Mouse (Mus musculus): ENCODE measurements around the gene Bmp6. TPM values are rescaled to one million over a fixed set of nuclear protein-coding genes. Genes with fewer than 3 reads are reported as not detected.

Bmp6 gene
- total RNA-seq, 2 experiments from 2014 or later: 8.7 to 9.2 TPM

GRCm38 (mm10) chr13:38511979-38512378 lies 167.1 kb downstream of the Bmp6 start:
- no peak for DNase-seq (ENCODE audit: low spot score in 2 of 2)

DNA sequence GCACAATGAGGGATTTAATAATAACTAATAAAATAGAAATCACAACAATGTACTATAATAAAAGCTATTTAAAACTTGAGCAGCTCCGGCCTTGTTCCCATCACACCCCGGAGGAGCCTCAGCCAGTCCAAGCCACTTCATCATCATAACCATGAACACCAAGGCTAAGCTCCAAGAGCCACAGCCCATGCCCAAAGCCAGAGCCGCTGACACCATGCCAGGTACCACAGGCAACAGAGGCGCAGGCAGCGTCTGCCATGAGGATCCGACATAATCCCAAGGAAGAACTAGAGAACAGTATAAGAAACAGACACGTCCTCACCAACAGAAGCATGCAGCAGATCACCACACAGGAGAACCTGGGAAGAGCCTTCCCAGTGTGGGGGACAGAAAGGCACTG lies 169.0 kb downstream of the Bmp6 start:
- no peak for DNase-seq (ENCODE audit: low spot score in 2 of 2)

DNA sequence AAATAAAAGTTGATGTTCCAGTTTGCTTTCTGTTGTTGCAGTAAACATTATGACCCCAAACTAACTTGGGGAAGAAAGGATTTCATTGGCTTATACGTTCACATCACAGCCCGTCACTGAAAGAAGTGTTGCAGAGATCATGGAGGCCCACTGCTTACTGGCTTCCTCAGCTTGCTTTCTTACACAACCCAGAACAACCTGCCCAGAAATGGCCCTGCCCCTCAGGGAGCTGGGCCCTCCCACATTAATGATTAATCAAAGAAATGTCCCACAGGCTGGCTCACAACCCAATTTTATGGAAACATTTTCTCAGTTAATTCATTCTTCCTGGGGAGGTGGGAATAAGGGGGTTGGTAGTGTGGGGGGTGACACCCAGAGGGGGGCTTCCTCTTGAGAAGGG lies 170.5 kb downstream of the Bmp6 start:
- no peak for DNase-seq (ENCODE audit: low spot score in 2 of 2)

- DNase-seq (ENCODE audit: low spot score in 2 of 2): no peak
Observed at GRCm38 (mm10) chr13:38515845-38516244, 170.9 kb downstream of the Bmp6 start.

DNA sequence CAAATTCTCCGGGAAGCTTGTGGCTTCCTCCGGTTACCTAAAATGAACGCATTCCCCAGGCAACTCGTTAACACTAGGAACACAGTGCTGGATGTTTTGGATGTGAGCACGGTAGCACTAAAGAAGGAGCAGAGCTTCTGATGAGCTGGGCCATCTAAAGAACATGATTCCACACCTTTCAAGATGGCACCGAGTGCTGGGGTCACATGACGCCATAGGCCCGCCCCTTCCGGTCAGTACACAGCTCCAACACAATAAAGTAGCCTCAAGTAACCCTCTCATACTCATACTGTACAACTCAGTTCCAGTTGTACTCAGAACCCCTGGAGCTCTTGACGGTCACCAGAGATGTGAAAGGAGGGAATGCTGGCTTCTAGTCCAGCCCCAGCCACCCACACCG lies 171.7 kb downstream of the Bmp6 start:
- DNase-seq (ENCODE audit: low spot score in 2 of 2): no peak

DNA sequence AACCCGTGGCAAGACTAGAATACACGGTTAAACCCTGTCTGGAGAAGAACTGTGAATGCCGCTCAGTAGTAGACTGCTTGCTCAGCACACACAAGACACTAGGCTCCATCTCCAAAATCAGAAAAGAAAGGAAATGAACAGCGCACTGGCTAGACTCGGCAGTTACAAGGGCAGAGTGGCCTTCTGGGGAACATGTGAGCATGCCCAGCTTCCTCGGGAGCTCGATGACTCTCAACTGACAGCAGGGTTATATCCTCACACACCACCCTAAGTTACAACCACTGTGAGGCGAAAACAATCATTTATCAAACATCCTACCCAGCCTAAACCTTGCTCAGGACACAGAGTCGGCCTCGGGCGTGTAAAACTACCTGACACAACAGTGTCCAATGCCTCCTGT lies 175.4 kb downstream of the Bmp6 start:
- DNase-seq (ENCODE audit: low spot score in 2 of 2): no peak

- no peak for DNase-seq (ENCODE audit: low spot score in 2 of 2)
Observed at GRCm38 (mm10) chr13:38522056-38522654, 177.2 kb downstream of the Bmp6 start.

DNA sequence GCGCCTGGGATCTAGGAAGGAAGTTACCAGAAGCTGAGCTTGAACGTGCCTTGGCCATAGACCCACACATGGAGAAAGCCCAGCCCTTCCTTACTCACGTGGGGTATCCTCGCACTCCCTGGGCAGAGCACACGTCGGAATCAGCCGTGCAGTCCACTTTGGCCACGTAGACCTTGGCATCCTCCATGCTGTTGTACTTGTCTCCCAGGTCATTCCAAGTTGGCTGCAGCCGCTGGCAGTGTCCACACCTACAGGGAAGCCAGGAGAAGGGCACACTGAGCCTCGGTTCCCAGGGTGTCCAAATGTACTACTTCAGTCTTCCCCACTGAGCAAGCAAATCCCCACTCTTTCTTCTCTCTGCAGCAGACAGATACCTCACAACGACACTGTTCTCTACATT lies 178.3 kb downstream of the Bmp6 start:
- no peak for DNase-seq (ENCODE audit: low spot score in 2 of 2)

- no peak for DNase-seq (ENCODE audit: low spot score in 2 of 2)
Observed at GRCm38 (mm10) chr13:38525261-38525660, 180.4 kb downstream of the Bmp6 start.

- DNase-seq (ENCODE audit: low spot score in 2 of 2): no peak
Observed at GRCm38 (mm10) chr13:38526116-38526515, 181.2 kb downstream of the Bmp6 start.

DNA sequence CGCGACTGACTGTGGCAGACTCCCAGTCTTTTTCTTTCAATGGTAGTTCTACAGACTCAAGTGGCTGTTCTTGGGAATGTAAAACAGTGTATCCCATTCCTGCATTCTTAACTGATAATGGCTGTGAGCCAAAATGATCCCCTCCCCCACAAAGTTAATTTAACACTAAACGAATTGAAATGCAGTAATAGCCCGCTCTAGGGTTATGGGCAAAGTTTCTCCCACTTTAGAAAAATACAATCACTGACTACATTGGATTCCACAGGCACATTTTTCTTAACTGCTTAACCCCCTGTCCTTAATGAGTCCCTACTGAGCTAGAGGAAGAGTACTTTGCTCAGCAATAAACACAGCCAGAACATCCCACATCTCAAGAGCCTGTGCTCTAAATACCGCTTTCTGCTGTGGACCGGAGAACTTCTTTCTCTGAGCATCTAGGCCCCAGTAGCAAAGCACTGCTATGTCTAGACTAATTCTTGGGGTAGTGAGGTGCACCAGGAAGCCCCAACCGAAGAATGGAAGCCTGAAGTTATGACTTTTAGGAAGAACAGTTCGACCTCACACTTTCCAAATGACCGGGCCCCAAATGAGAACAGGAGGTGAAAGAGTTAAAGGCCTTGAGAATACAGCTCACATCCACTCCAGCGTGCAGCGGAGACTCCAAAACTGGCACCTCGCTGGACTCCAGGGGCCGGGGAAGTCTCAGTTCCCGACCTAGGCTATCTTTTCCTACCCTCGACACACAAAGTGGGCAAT lies 182.3 kb downstream of the Bmp6 start:
- DNase-seq (ENCODE audit: low spot score in 2 of 2): no peak

GRCm38 (mm10) chr13:38527797-38528650 lies 183.1 kb downstream of the Bmp6 start:
- peak; percentile 78 to 84 for DNase-seq (ENCODE audit: low spot score in 2 of 2)

GRCm38 (mm10) chr13:38528687-38529294 lies 183.9 kb downstream of the Bmp6 start, which contains the start of gene Txndc5:
Gene Txndc5 (minus strand): TSS chr13:38528824.
- DNase-seq (ENCODE audit: low spot score in 2 of 2): no peak

DNA sequence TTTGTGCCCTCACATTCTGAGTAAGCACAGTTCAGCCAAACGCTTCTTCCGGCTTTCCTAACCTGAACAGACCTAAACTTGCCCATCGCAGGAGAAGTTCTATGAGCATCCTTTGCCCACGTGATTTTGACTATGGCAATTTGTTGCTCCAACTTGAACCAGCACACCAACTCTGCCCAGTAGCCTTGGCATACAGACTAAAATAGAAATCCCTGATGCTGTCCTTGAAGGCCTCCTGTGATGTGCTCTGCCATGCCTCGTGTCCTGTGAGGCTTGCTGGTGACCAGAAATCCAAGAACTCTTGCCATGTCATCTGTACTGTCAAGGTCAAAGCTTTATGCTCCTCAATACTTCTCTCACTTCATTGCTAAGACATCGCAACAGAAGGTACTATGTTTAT lies 184.7 kb downstream of the Bmp6 start:
- no peak for DNase-seq (ENCODE audit: low spot score in 2 of 2)

DNA sequence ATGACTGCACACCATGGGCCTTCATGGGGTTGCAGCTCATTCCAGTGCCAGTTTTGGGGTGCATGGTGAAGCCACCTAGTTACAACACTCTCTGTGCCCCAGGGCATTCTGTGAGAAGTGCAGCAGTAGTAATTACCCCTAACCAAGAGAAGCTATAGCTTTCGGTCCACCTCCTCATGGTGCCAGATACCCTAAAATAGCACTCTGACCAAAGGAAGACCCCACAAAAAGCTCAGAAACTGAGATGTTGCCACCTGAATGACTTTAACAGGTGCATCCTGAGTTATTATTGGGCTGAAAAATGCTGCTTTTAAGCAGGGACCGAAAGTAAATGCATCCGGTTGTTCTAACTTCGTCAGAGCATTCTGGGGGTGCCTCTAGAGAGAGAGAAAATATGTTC lies 186.6 kb downstream of the Bmp6 start:
- DNase-seq (ENCODE audit: low spot score in 2 of 2): no peak

GRCm38 (mm10) chr13:38533461-38533860 lies 188.6 kb downstream of the Bmp6 start:
- DNase-seq (ENCODE audit: low spot score in 2 of 2): no peak

- no peak for DNase-seq (ENCODE audit: low spot score in 2 of 2)
Observed at GRCm38 (mm10) chr13:38534016-38534415, 189.1 kb downstream of the Bmp6 start.

- DNase-seq (ENCODE audit: low spot score in 2 of 2): no peak
Observed at GRCm38 (mm10) chr13:38534731-38535130, 189.8 kb downstream of the Bmp6 start.

GRCm38 (mm10) chr13:38537521-38537920 lies 192.6 kb downstream of the Bmp6 start:
- DNase-seq (ENCODE audit: low spot score in 2 of 2): no peak

DNA sequence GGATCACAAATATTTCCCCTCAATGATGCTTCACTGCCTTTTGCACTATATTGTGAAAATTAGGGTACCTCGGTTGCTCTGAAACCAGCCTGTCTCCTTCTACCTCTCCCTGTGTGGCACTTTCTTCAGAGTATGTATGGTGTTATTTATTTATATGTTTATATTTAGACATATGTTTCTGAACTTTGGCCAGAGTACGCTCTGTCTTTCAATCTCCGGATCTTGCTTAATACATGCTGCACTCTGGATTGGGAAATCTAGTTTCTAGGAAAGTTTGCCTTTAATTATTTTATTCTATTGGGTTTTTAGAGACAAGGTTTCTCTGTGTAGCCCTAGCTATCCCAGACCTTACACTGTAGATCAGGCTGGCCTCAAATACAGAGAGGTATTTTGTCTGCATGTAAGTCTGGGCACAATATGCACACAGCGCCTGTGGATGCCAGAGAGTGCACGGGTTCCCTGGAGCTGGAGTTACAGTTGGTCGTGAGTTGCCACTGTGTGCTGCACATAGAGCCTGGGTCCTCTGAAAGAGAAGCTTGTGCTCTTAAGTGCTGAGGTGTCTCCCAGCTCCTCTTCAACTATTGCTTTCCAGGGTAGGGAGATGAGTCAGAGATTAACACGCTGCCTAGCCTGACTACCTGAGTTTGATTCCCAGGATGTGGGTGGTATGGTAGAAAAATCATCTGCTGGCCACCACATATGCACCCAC lies 194.4 kb downstream of the Bmp6 start:
- DNase-seq (ENCODE audit: low spot score in 2 of 2): no peak
